Mouse (Mus musculus): Measurements from ENCODE around the gene Lhx4. TPM values are rescaled to one million over a fixed set of nuclear protein-coding genes. Genes with fewer than 3 reads are reported as not detected.

Lhx4 gene
- polyA plus RNA-seq, 1 experiment from 2014 or later: 3.4 TPM

- H3K4me1 ChIP-seq (replicated peaks; ENCODE audit: control insufficient read depth, insufficient read depth, low read length): peaks cover 4% of the 10 kb centered on the region; the same call in 1 of the 2 replicates
- H3K36me3 ChIP-seq (replicated peaks; ENCODE audit: control insufficient read depth, insufficient read depth): no peaks in the 10 kb centered on the region
- no peak overlapping the region for H3K4me3 ChIP-seq (replicated peaks; ENCODE audit: low read length)
- H3K4me2 ChIP-seq (replicated peaks): no peak overlapping the region
- DNase-seq (ENCODE audit: low spot score): no peak
- H3K27me3 ChIP-seq (ENCODE audit: control insufficient read depth, insufficient read depth, low read length): peaks cover 37% of the 10 kb centered on the region
- no peak overlapping the region for H3K9ac ChIP-seq
- 56% methylated on average over 3 of the region's 3 CpGs for WGBS
- no peak for ATAC-seq (ENCODE audit: low FRiP score)
- no peaks in the 10 kb centered on the region for H3K9me3 ChIP-seq (ENCODE audit: control insufficient read depth, low read length)
- H3K27ac ChIP-seq: no peak overlapping the region
Observed at GRCm38 (mm10) chr1:155718851-155719250, 32.6 kb downstream of the Lhx4 start.

- 95% methylated on average over 12 of the region's 12 CpGs for WGBS
- Histone ChIP-seq H3K27ac (no peak overlapping the region), H3K4me1 (replicated peaks; ENCODE audit: control insufficient read depth, insufficient read depth, low read length) (peaks cover 4% of the 10 kb centered on the region; the same call in 1 of the 2 replicates)
Observed at GRCm38 (mm10) chr1:155717301-155717700, 34.2 kb downstream of the Lhx4 start.

DNA sequence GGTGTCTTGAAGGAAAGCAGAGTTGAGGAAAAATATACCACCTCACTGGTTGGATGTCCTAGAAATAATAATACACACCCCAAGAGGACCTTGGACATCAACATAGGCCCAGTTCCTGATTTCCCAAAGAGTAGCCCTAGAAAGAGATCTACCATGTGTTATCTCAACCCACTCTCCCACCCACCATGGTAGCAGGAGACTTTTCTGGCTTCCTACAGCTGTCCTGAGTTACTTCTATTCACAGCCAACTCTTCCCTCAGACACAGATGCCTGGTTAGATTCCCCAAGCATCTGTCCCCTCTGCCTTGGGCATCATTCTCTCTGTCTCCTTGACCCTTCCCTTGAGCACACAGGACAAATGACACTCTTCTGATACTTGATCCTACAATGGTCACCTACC lies 36.1 kb downstream of the Lhx4 start:
- H3K4me1 ChIP-seq (replicated peaks; ENCODE audit: control insufficient read depth, insufficient read depth, low read length): no peaks in the 10 kb centered on the region; the same call in 1 of the 2 replicates
- no peak overlapping the region for H3K27ac ChIP-seq
- peaks cover 8% of the 10 kb centered on the region for H3K27me3 ChIP-seq (ENCODE audit: control insufficient read depth, insufficient read depth, low read length)
- no peak for DNase-seq (ENCODE audit: low spot score)
- no peaks in the 10 kb centered on the region for H3K9me3 ChIP-seq (ENCODE audit: control insufficient read depth, low read length)
- no peak overlapping the region for H3K4me2 ChIP-seq (replicated peaks)
- ATAC-seq (ENCODE audit: low FRiP score): no peak
- no peak overlapping the region for H3K4me3 ChIP-seq (replicated peaks; ENCODE audit: low read length)
- H3K36me3 ChIP-seq (replicated peaks; ENCODE audit: control insufficient read depth, insufficient read depth): no peaks in the 10 kb centered on the region
- no peak overlapping the region for H3K9ac ChIP-seq

More at GRCm38 (mm10) chr1:155717301-155717700, 34.2 kb downstream of the Lhx4 start:
- H3K9me3 ChIP-seq (ENCODE audit: control insufficient read depth, low read length): no peaks in the 10 kb centered on the region
- peaks cover 24% of the 10 kb centered on the region for H3K27me3 ChIP-seq (ENCODE audit: control insufficient read depth, insufficient read depth, low read length)
- DNase-seq (ENCODE audit: low spot score) (no peak), ATAC-seq (ENCODE audit: low FRiP score) (no peak)
- H3K36me3 ChIP-seq (replicated peaks; ENCODE audit: control insufficient read depth, insufficient read depth): no peaks in the 10 kb centered on the region
- H3K9ac ChIP-seq: no peak overlapping the region
- H3K4me2 ChIP-seq (replicated peaks): no peak overlapping the region
- no peak overlapping the region for H3K4me3 ChIP-seq (replicated peaks; ENCODE audit: low read length)

DNA sequence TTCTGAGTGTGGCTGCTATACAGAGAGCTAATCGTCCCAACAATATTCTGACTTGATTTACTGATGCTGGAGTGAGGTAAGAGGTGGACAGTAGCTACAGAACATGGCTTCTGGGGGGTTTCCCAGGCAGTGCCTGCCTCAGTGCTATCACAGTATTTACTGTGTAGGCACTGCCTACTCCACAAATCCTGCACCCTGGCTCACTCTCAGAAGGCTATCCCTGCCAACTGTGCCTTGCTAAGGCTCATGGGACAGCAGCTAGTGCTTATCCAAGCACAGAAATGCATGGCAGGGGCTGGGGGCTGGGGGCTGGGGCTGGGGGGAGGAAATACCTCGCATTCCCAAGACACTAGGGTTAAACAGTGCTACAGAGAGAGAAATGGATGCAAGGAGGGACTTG lies 38.2 kb downstream of the Lhx4 start:
- Histone ChIP-seq H3K4me1 (replicated peaks; ENCODE audit: control insufficient read depth, insufficient read depth, low read length) (no peaks in the 10 kb centered on the region; the same call in 1 of the 2 replicates), H3K36me3 (replicated peaks; ENCODE audit: control insufficient read depth, insufficient read depth) (no peaks in the 10 kb centered on the region), H3K4me3 (replicated peaks; ENCODE audit: low read length) (no peak overlapping the region), H3K9ac (no peak overlapping the region), H3K27ac (no peak overlapping the region), H3K27me3 (ENCODE audit: control insufficient read depth, insufficient read depth, low read length) (no peaks in the 10 kb centered on the region), H3K4me2 (replicated peaks) (no peak overlapping the region), H3K9me3 (ENCODE audit: control insufficient read depth, low read length) (no peaks in the 10 kb centered on the region)
- WGBS: 72% methylated on average over 2 of the region's 2 CpGs
- ATAC-seq (ENCODE audit: low FRiP score) (no peak), DNase-seq (ENCODE audit: low spot score) (no peak)

GRCm38 (mm10) chr1:155704182-155704581 lies 47.3 kb downstream of the Lhx4 start:
- DNase-seq (ENCODE audit: low spot score) (no peak), ATAC-seq (ENCODE audit: low FRiP score) (no peak)
- H3K9ac ChIP-seq: no peak overlapping the region
- 0 out of 2 replicates have a peak, but pooled peaks cover under 1% of the 10 kb centered on the region for H3K4me1 ChIP-seq (replicated peaks; ENCODE audit: control insufficient read depth, insufficient read depth, low read length)
- no peaks in the 10 kb centered on the region for H3K36me3 ChIP-seq (replicated peaks; ENCODE audit: control insufficient read depth, insufficient read depth)
- 49% methylated on average over 5 of the region's 5 CpGs for WGBS
- H3K4me3 ChIP-seq (replicated peaks; ENCODE audit: low read length): no peak overlapping the region
- H3K4me2 ChIP-seq (replicated peaks): no peak overlapping the region
- H3K27ac ChIP-seq: no peak overlapping the region
- H3K27me3 ChIP-seq (ENCODE audit: control insufficient read depth, insufficient read depth, low read length): no peaks in the 10 kb centered on the region
- no peaks in the 10 kb centered on the region for H3K9me3 ChIP-seq (ENCODE audit: control insufficient read depth, low read length)

GRCm38 (mm10) chr1:155703191-155703680 lies 48.2 kb downstream of the Lhx4 start:
- no peak overlapping the region for H3K27ac ChIP-seq
- H3K9ac ChIP-seq: no peak overlapping the region
- peaks cover 10% of the 10 kb centered on the region for H3K4me1 ChIP-seq (replicated peaks; ENCODE audit: control insufficient read depth, insufficient read depth, low read length)
- H3K4me2 ChIP-seq (replicated peaks): no peak overlapping the region
- WGBS: 91% methylated on average over 5 of the region's 5 CpGs
- no peak overlapping the region for H3K4me3 ChIP-seq (replicated peaks; ENCODE audit: low read length)
- no peaks in the 10 kb centered on the region for H3K9me3 ChIP-seq (ENCODE audit: control insufficient read depth, low read length)
- no peak for ATAC-seq (ENCODE audit: low FRiP score)
- H3K36me3 ChIP-seq (replicated peaks; ENCODE audit: control insufficient read depth, insufficient read depth): no peaks in the 10 kb centered on the region
- no peak for DNase-seq (ENCODE audit: low spot score)
- H3K27me3 ChIP-seq (ENCODE audit: control insufficient read depth, insufficient read depth, low read length): no peaks in the 10 kb centered on the region

DNA sequence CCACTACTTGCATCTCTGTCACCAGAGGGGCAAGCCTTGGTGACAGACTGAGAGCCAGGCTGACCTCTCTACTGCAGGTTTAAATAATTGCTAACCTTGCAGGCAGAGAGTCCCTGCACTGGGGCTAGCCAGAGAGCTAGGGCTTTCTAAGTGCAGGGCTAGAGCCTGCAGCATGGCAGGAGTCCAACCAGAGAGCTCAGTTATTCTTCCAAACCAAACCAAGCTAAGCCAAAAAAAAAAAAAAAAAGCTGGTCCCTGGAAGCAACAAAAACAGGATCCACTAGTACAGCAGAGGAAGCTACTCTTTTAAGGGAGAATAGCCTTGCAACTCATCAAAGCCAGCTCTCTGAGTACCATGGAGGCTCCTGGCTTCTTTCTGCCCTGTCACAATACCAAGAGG lies 50.6 kb downstream of the Lhx4 start:
- no peak overlapping the region for H3K27ac ChIP-seq
- H3K9me3 ChIP-seq (ENCODE audit: control insufficient read depth, low read length): no peaks in the 10 kb centered on the region
- DNase-seq (ENCODE audit: low spot score): no peak
- no peak overlapping the region for H3K9ac ChIP-seq
- H3K36me3 ChIP-seq (replicated peaks; ENCODE audit: control insufficient read depth, insufficient read depth): no peaks in the 10 kb centered on the region
- H3K4me2 ChIP-seq (replicated peaks): no peak overlapping the region
- ATAC-seq (ENCODE audit: low FRiP score): no peak
- no peak overlapping the region for H3K4me3 ChIP-seq (replicated peaks; ENCODE audit: low read length)
- H3K27me3 ChIP-seq (ENCODE audit: control insufficient read depth, insufficient read depth, low read length): no peaks in the 10 kb centered on the region
- peaks cover 12% of the 10 kb centered on the region for H3K4me1 ChIP-seq (replicated peaks; ENCODE audit: control insufficient read depth, insufficient read depth, low read length)

DNA sequence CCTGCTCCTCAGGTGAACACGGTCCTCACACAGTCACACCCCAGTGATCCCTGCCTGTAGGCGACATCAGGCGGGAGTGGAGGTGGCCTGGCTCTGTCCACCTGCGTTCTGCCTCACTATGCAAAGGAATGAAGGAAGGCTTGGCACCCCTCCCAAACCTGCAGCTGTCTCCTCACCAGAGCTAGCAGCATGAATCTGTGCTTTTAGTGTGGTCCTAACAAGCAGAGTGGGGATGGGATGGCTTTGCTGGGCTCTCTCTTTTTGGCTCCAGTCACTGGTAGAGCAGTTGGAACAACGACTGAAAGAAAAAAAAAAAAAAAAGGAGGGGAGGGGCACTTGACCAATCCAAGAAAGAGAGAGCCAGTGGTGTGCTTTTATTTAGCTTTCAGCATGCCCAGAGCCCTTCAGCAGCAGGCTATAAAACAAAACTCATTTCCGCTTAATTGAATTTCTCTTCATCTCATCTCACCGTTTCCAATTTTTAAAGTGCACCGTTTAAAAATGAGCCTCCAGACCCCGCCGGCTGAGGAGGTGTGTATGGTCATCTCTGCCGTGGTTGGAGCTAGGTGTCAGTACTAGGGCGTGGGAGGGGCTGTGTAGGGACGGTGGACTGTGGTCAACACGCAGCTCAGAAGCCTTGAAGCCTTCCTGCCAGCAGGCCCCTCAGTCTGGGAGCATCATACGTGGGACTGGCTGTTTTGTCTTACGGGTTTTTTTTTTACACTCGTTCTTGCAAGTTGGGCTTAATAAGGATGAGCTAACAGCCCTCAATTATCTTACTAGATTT lies 52.9 kb downstream of the Lhx4 start:
- peaks cover 12% of the 10 kb centered on the region for H3K4me1 ChIP-seq (replicated peaks; ENCODE audit: control insufficient read depth, insufficient read depth, low read length)
- no peak overlapping the region for H3K4me2 ChIP-seq (replicated peaks)
- DNase-seq (ENCODE audit: low spot score) (no peak), ATAC-seq (ENCODE audit: low FRiP score) (peak; percentile 53; the same call in 1 of the 2 replicates)
- H3K36me3 ChIP-seq (replicated peaks; ENCODE audit: control insufficient read depth, insufficient read depth): no peaks in the 10 kb centered on the region
- no peaks in the 10 kb centered on the region for H3K27me3 ChIP-seq (ENCODE audit: control insufficient read depth, insufficient read depth, low read length)
- H3K9me3 ChIP-seq (ENCODE audit: control insufficient read depth, low read length): no peaks in the 10 kb centered on the region
- WGBS: 49% methylated on average over 17 of the region's 17 CpGs
- no peak overlapping the region for H3K9ac ChIP-seq
- no peak overlapping the region for H3K27ac ChIP-seq
- H3K4me3 ChIP-seq (replicated peaks; ENCODE audit: low read length): no peak overlapping the region

DNA sequence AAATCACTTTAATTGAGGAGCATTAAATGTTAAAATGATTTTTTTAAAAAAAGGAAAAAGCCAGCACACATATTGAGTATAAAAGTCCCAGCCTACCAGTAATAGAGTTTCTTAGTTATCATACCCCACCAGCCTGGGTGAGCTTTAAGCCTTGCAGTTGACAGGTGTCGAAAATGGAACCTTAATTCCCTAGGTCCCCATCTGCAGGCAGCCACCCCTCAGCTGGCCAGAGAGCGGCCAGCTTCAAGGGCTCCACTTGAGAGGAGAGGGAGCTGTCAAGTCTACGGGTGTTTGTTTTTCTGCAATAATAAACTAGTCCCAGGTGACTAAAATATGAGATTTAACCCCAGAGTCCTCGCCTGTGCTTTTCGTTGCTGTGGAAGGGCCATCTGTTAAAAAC lies 58.0 kb downstream of the Lhx4 start:
- ATAC-seq (ENCODE audit: low FRiP score): no peak
- no peak overlapping the region for H3K4me3 ChIP-seq (replicated peaks; ENCODE audit: low read length)
- 27% methylated on average over 5 of the region's 5 CpGs for WGBS
- no peak overlapping the region for H3K27ac ChIP-seq
- H3K4me1 ChIP-seq (replicated peaks; ENCODE audit: control insufficient read depth, insufficient read depth, low read length): peaks cover 10% of the 10 kb centered on the region
- no peak for DNase-seq (ENCODE audit: low spot score)
- H3K9me3 ChIP-seq (ENCODE audit: control insufficient read depth, low read length): no peaks in the 10 kb centered on the region
- H3K27me3 ChIP-seq (ENCODE audit: control insufficient read depth, insufficient read depth, low read length): no peaks in the 10 kb centered on the region
- no peaks in the 10 kb centered on the region for H3K36me3 ChIP-seq (replicated peaks; ENCODE audit: control insufficient read depth, insufficient read depth)
- no peak overlapping the region for H3K9ac ChIP-seq
- no peak overlapping the region for H3K4me2 ChIP-seq (replicated peaks)
